Mouse (Mus musculus): Measurements from ENCODE around the gene Pus7l. TPM values are rescaled to one million over a fixed set of nuclear protein-coding genes. Genes with fewer than 3 reads are reported as not detected.
"Not testable (repeated sequence)": the region's sequence is repeated elsewhere in the genome, so short reads cannot be mapped to it uniquely, and the experiment has no call there.

Gene Pus7l
- polyA plus RNA-seq, 1 experiment from 2014 or later: 8.7 TPM

DNA sequence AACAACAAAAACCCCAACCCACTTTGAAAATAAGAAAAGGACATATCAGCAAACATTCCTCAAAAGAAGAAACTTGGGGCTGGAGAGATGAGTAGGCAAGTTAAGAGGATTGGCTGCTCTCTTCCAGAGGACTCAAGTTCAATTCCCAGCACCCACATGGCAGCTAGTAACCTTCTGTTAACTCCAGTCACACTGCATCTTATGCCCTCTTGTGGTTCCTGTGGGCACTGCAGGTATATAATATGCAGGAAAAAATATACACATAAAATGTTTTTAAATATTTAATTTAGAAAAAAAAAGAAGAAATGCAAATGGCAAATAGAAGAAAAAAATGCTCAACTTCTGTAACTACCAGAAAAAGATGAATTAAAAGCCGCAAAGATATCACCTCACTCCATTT, 48.9 kb downstream of the Pus7l start:
- Histone ChIP-seq H3K27me3 (no peaks in the 10 kb centered on the region), H3K9ac (no peak overlapping the region), H3K27ac (no peak overlapping the region), H3K4me1 (no peaks in the 10 kb centered on the region), H3K36me3 (no peaks in the 10 kb centered on the region), H3K4me3 (no peak overlapping the region), H3K9me3 (no peaks in the 10 kb centered on the region; the same call in 1 of the 2 replicates), H3K4me2 (replicated peaks) (no peak overlapping the region)
- WGBS: 93% methylated on average over 1 of the region's 1 CpGs
- ATAC-seq (ENCODE audit: low FRiP score, low read depth): no peak

DNA sequence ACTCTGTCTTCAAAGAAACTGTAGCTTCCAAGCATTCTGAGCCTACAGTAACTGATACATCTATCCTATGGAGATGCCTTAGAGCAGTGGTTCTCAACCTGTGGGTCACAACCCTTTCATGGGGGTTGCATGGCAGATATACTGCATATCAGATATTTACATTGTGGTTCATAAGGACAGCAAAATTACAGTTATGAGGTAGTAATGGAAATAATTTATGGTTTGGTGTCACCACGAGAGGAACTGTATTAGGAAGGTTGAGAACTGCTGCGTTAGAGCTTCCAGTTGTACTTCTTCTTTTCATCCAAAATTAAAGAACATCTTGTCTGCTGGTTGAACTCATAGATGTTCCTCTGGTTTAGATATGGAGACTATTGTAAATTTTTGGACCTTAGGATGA, 53.9 kb downstream of the Pus7l start:
- WGBS: 84% methylated on average over 2 of the region's 2 CpGs
- Histone ChIP-seq H3K9me3 (no peaks in the 10 kb centered on the region; the same call in 1 of the 2 replicates), H3K4me1 (no peaks in the 10 kb centered on the region), H3K4me3 (no peak overlapping the region), H3K27ac (no peak overlapping the region), H3K4me2 (replicated peaks) (no peak overlapping the region), H3K36me3 (no peaks in the 10 kb centered on the region), H3K27me3 (no peaks in the 10 kb centered on the region), H3K9ac (no peak overlapping the region)
- no peak for ATAC-seq (ENCODE audit: low FRiP score, low read depth)

DNA sequence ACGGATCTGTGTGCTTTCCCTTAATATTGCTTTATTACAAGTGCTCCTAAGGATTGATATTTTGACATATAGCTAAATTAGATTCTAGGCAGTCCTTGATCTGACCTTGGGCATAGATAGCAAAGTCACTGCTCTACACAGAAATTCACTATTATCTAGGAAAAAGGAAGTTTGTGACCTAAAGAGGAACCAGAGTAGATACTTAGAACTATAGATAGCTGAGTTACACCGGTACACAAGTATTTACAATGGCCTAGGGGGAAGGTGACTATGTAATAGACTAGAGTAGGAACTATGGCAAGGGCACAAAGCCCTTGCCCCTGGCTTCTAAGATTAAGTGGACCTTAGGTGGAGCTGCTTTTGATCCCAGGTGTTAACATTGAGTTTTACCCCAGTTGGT, 55.3 kb downstream of the Pus7l start:
- not testable (repeated sequence) for H3K27me3 ChIP-seq; ATAC-seq (ENCODE audit: low FRiP score, low read depth); H3K9me3 ChIP-seq; H3K4me2 ChIP-seq (replicated peaks); H3K4me3 ChIP-seq; H3K4me1 ChIP-seq; H3K36me3 ChIP-seq; H3K27ac ChIP-seq; H3K9ac ChIP-seq
- WGBS: 82% methylated on average over 2 of the region's 2 CpGs

DNA sequence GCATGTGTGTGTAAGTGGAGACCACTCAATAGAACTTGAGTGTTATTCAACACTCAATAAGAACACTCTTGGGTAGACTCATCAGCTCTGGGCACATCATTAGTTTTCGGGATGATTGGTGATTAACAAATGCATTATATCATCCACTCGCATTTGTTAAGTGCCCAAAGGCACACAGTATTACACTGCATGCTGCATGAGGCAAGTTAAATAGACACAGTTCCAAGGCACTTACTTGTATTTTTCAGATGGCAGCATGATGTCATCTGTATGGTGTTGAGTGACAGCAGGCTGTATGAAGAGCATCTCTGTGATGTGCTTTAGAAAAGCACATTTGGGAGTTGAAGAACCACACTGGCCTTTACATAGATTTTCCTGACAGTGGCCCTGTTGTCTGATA, 60.8 kb downstream of the Pus7l start:
- Histone ChIP-seq H3K9ac (no peak overlapping the region), H3K27ac (no peak overlapping the region), H3K9me3 (no peaks in the 10 kb centered on the region), H3K4me3 (no peak overlapping the region), H3K36me3 (no peaks in the 10 kb centered on the region), H3K27me3 (no peaks in the 10 kb centered on the region), H3K4me1 (peaks cover 14% of the 10 kb centered on the region; the same call in 1 of the 2 replicates), H3K4me2 (replicated peaks) (no peak overlapping the region)
- 87% methylated on average over 2 of the region's 2 CpGs for WGBS
- no peak for ATAC-seq (ENCODE audit: low FRiP score, low read depth)

DNA sequence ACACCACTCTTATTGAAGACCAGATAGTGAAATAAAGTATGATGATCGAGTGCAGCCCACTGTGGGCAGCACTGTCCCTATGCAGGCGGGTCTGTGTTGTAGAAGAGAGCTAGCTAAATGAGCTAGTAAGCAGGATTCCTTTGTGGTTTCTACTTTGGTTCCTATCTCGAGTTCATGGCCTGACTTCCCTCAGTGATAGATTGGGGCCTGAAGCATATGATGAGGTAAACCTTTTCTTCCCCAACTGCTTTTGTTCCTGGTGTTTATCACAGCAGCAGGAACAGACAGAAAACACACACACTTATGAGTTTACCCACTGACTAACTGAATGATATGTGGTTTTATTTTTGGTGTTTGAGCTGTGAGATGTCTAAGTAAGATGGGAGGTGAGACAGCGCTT, 62.6 kb downstream of the Pus7l start:
- Histone ChIP-seq H3K27ac (no peak overlapping the region), H3K27me3 (no peaks in the 10 kb centered on the region), H3K36me3 (no peaks in the 10 kb centered on the region), H3K9me3 (no peaks in the 10 kb centered on the region), H3K4me2 (replicated peaks) (no peak overlapping the region), H3K4me1 (peaks cover 14% of the 10 kb centered on the region; the same call in 1 of the 2 replicates), H3K4me3 (no peak overlapping the region), H3K9ac (no peak overlapping the region)
- no peak for ATAC-seq (ENCODE audit: low FRiP score, low read depth)
- WGBS: 91% methylated on average over 4 of the region's 4 CpGs

DNA sequence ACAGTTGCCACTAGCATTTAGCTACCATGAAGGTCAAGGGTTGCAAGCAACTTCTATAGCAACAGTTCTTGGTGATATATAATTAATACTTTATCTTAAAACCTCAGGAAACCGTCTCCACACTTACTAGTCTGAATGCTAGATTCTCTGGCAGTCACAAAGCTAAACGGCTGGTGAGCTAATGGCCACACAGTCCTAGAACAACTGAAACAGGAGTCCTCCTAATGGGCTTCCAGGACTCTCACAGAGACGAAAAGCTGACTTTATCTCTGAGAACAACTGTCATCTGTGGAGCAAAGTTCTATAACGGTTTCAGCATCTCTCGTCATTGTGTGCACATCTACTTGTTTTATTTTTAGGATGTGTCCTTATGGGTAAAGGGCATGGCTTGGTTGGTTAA, 63.1 kb downstream of the Pus7l start:
- Histone ChIP-seq H3K27ac (no peak overlapping the region), H3K9ac (no peak overlapping the region), H3K4me3 (no peak overlapping the region), H3K9me3 (no peaks in the 10 kb centered on the region), H3K36me3 (no peaks in the 10 kb centered on the region), H3K27me3 (no peaks in the 10 kb centered on the region), H3K4me1 (peaks cover 14% of the 10 kb centered on the region; the same call in 1 of the 2 replicates), H3K4me2 (replicated peaks) (no peak overlapping the region)
- 83% methylated on average over 5 of the region's 5 CpGs for WGBS
- ATAC-seq (ENCODE audit: low FRiP score, low read depth): no peak

DNA sequence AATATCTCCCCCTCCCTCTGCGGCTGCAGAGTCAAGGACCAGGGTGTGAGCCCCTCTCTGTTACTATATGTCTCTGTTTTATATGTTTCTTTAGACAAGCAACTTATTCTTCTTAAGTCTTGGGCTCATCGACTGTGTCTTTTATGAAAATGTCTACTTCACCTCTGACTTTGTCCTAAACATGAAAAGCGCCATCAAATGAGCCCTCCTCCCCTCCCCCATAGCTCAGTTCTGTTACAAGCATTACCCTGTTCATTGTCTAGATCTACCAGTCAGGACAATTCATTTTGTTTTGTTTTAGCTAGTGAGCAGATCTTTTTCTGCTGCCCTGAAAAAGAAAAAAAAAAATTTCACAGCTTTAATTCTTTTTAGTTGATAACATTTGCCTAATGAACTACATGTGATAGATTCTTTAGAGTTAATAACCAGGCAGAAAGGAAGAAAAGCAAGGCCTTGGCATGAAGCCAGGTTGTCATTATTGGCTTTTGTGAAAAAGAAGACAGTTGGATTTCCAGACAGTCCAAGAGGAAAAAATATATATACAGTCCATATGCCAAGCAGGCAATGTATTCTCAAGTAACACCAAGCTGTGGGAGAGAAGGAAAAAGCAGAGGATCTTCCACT, 63.7 kb downstream of the Pus7l start:
- peaks cover 14% of the 10 kb centered on the region; the same call in 1 of the 2 replicates for H3K4me1 ChIP-seq
- no peaks in the 10 kb centered on the region for H3K27me3 ChIP-seq
- H3K4me2 ChIP-seq (replicated peaks): no peak overlapping the region
- H3K9ac ChIP-seq: no peak overlapping the region
- no peaks in the 10 kb centered on the region for H3K9me3 ChIP-seq
- WGBS: 76% methylated on average over 3 of the region's 3 CpGs
- no peak for ATAC-seq (ENCODE audit: low FRiP score, low read depth)
- H3K4me3 ChIP-seq: no peak overlapping the region
- no peaks in the 10 kb centered on the region for H3K36me3 ChIP-seq
- no peak overlapping the region for H3K27ac ChIP-seq

DNA sequence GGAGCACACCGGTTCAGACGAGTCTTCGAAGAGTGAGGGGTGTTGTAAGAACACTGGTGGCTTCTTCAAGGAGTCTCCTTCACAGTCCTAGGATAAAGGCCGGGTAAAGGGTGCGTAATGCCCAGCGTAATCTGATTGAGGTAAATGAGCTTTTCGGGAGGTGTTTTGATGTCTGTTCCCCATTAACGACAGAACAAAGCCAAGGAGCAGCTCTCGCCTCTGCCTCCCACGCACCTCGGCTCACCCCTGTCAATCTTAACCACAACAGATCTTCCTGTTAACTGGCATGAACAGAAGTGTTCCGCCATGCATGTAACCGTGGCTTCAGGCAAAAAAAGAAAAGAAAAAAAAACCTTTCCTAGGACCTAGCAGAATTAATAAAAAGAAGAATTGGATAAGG, 64.6 kb downstream of the Pus7l start:
- no peak for ATAC-seq (ENCODE audit: low FRiP score, low read depth)
- WGBS: 31% methylated on average over 13 of the region's 13 CpGs
- Histone ChIP-seq H3K4me3 (no peak overlapping the region), H3K9ac (no peak overlapping the region), H3K36me3 (no peaks in the 10 kb centered on the region), H3K27me3 (no peaks in the 10 kb centered on the region), H3K27ac (no peak overlapping the region), H3K4me1 (peaks cover 14% of the 10 kb centered on the region; the same call in 1 of the 2 replicates), H3K9me3 (no peaks in the 10 kb centered on the region), H3K4me2 (replicated peaks) (peak overlapping the region; percentile 30; the same call in 1 of the 2 replicates)

DNA sequence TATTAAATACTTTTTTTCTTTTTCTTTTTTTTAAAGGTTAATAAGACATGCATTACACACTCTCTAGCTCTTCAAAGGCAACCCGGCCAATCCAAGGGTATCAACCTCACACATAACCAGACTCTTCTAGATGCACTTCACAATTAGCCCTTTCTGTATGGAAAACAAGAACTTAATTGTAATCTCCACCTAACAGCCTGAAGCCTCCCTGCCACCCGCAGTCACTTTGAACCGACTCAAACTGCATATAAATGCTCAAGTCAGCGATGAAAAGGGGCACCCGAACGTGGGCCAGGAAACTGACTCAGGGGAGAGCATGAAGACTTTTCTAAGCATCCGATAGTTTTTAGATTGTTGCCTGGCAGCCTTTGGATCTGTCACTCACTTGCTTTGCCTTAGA, 66.1 kb downstream of the Pus7l start:
- WGBS: 56% methylated on average over 7 of the region's 7 CpGs
- ATAC-seq (ENCODE audit: low FRiP score, low read depth): no peak

DNA sequence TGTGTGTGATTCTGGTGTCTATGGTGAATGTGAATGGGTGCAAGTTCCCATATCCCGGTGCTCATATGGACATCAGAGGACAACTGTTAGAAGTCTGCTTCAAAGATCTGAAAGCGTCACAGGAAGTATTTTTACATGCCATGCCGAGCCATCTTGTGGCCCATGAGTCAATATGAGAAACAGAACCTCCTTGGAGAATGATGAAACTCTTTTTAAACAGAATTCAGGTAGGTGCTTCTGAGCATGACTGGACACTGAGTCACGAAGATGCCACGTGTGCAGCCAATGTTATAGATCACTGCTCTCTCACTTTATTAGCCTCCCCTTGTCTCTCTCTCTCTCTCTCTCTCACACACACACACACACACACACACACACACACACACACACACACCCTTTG, 67.4 kb downstream of the Pus7l start:
- H3K36me3 ChIP-seq: no peaks in the 10 kb centered on the region
- H3K9ac ChIP-seq: no peak overlapping the region
- peaks cover 14% of the 10 kb centered on the region; the same call in 1 of the 2 replicates for H3K4me1 ChIP-seq
- H3K4me2 ChIP-seq (replicated peaks): no peak overlapping the region
- H3K27me3 ChIP-seq: no peaks in the 10 kb centered on the region
- no peaks in the 10 kb centered on the region for H3K9me3 ChIP-seq
- no peak overlapping the region for H3K27ac ChIP-seq
- H3K4me3 ChIP-seq: no peak overlapping the region
- WGBS: 83% methylated on average over 5 of the region's 5 CpGs
- ATAC-seq (ENCODE audit: low FRiP score, low read depth): no peak

More for the DNA sequence above, 66.1 kb downstream of the Pus7l start:
- peaks cover 14% of the 10 kb centered on the region; the same call in 1 of the 2 replicates for H3K4me1 ChIP-seq
- no peak overlapping the region for H3K4me2 ChIP-seq (replicated peaks)
- no peaks in the 10 kb centered on the region for H3K27me3 ChIP-seq
- no peaks in the 10 kb centered on the region for H3K36me3 ChIP-seq
- H3K27ac ChIP-seq: no peak overlapping the region
- no peaks in the 10 kb centered on the region for H3K9me3 ChIP-seq
- no peak overlapping the region for H3K4me3 ChIP-seq
- no peak overlapping the region for H3K9ac ChIP-seq

Other genes starting within 250 kb of the Pus7l start
- gene Adamts20, start 78.1 kb downstream of the Pus7l start, polyA plus RNA-seq (2015; fragmentation: Nextera tagmentation; extraction: Ambion mirVana): 4.0 and 4.1 TPM in 2 replicates
- gene Irak4, start 96 bp upstream of the Pus7l start, polyA plus RNA-seq (2015; fragmentation: Nextera tagmentation; extraction: Ambion mirVana): 4.6 and 5.3 TPM in 2 replicates
- 70.5 and 71.1 TPM in 2 replicates for gene Twf1, start 46.3 kb upstream of the Pus7l start, polyA plus RNA-seq (2015; fragmentation: Nextera tagmentation; extraction: Ambion mirVana)
- 4.3 and 5.5 TPM in 2 replicates for gene Tmem117, start 85.7 kb upstream of the Pus7l start, polyA plus RNA-seq (2015; fragmentation: Nextera tagmentation; extraction: Ambion mirVana)